Mouse (Mus musculus): ENCODE measurements around the gene Pcp4l1. TPM values are rescaled to one million over a fixed set of nuclear protein-coding genes. Genes with fewer than 3 reads are reported as not detected.

Gene Pcp4l1
- total and polyA plus RNA-seq, 2 experiments from 2014 or later = 23.5 to 53.6 TPM

DNA sequence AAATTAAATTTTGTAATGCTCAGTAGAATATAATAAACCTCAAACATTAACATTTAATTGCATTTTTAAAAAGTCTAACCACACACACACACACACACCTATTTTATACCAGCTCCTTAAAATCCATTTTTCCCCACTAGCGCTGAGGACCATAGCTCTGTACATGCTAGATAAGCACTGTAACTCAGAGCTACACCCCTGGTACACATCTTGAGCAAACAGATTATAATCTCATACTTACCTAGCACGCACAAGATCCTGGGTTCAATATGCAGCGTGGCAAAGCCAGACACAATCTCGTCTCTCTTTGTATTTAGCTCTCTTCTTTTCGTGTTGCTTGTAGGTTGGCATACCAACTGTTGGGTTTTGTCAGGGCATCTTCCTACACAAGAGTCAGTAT lies 71.7 kb downstream of the Pcp4l1 start:
- peaks cover 9% of the 10 kb centered on the region for H3K36me3 ChIP-seq (ENCODE audit: insufficient read depth, low read length)
- 90% methylated on average over 5 of the region's 5 CpGs for WGBS

More for the DNA sequence above, 71.7 kb downstream of the Pcp4l1 start:
- DNase-seq (ENCODE audit: low spot score) (no peak), ATAC-seq (no peak)
- Histone ChIP-seq H3K27me3 (ENCODE audit: insufficient read depth, low read length) (no peaks in the 10 kb centered on the region), H3K4me1 (ENCODE audit: insufficient read depth, low read length) (no peaks in the 10 kb centered on the region), H3K27ac (no peak overlapping the region), H3K9me3 (ENCODE audit: low read length) (no peaks in the 10 kb centered on the region), H3K4me3 (ENCODE audit: low read length) (no peak overlapping the region), H3K4me2 (ENCODE audit: low read depth, low read length) (no peak overlapping the region), H3K9ac (replicated peaks; ENCODE audit: low read length) (no peak overlapping the region)
- no peak for TF ChIP-seq CTCF (IDR thresholded peaks at IDR 0.05; ENCODE audit: low read depth)

Other genes starting within 250 kb of the Pcp4l1 start
- gene Fcgr2b, start 219.7 kb downstream of the Pcp4l1 start, total RNA-seq (2014; rRNA removed) = 2.2 and 5.3 TPM in 2 replicates
- gene Fcgr2b, start 219.7 kb downstream of the Pcp4l1 start, polyA plus RNA-seq (2015; fragmentation: Nextera tagmentation; extraction: Ambion mirVana) = 3.6 and 4.3 TPM in 2 replicates
- 0.58 TPM in 1 of 2 replicates, not detected in the other for gene Fcgr4, start 177.3 kb downstream of the Pcp4l1 start, total RNA-seq (2014; rRNA removed)
- 0.55 and 0.71 TPM in 2 replicates for gene Fcgr4, start 177.3 kb downstream of the Pcp4l1 start, polyA plus RNA-seq (2015; fragmentation: Nextera tagmentation; extraction: Ambion mirVana)
- 15.2 and 15.9 TPM in 2 replicates for gene Fcgr3, start 131.3 kb downstream of the Pcp4l1 start, total RNA-seq (2014; rRNA removed)
- gene Fcgr3, start 131.3 kb downstream of the Pcp4l1 start, polyA plus RNA-seq (2015; fragmentation: Nextera tagmentation; extraction: Ambion mirVana) = 14.1 and 15.5 TPM in 2 replicates
- 2.7 and 6.7 TPM in 2 replicates for gene Cfap126, start 82.3 kb downstream of the Pcp4l1 start, total RNA-seq (2014; rRNA removed)
- gene Cfap126, start 82.3 kb downstream of the Pcp4l1 start, polyA plus RNA-seq (2015; fragmentation: Nextera tagmentation; extraction: Ambion mirVana) = 12.2 and 15.3 TPM in 2 replicates
- 227 and 243 TPM in 2 replicates for gene Sdhc, start 45.7 kb downstream of the Pcp4l1 start, total RNA-seq (2014; rRNA removed)
- 309 and 320 TPM in 2 replicates for gene Sdhc, start 45.7 kb downstream of the Pcp4l1 start, polyA plus RNA-seq (2015; fragmentation: Nextera tagmentation; extraction: Ambion mirVana)
- gene Mpz, start 45.6 kb downstream of the Pcp4l1 start, total RNA-seq (2014; rRNA removed) = 4.8 and 5.5 TPM in 2 replicates
- 5.1 and 5.9 TPM in 2 replicates for gene Mpz, start 45.6 kb downstream of the Pcp4l1 start, polyA plus RNA-seq (2015; fragmentation: Nextera tagmentation; extraction: Ambion mirVana)
- not detected in 2 replicates for gene Nr1i3, start 17.7 kb upstream of the Pcp4l1 start, total RNA-seq (2014; rRNA removed)
- gene Nr1i3, start 17.7 kb upstream of the Pcp4l1 start, polyA plus RNA-seq (2015; fragmentation: Nextera tagmentation; extraction: Ambion mirVana) = 0.40 and 0.43 TPM in 2 replicates
- gene Tomm40l, start 26.2 kb upstream of the Pcp4l1 start, total RNA-seq (2014; rRNA removed) = 44.2 and 53.6 TPM in 2 replicates
- gene Tomm40l, start 26.2 kb upstream of the Pcp4l1 start, polyA plus RNA-seq (2015; fragmentation: Nextera tagmentation; extraction: Ambion mirVana) = 41.1 and 45.5 TPM in 2 replicates
- gene Apoa2, start 28.8 kb upstream of the Pcp4l1 start, total RNA-seq (2014; rRNA removed) = not detected in 2 replicates
- 8.1 and 8.8 TPM in 2 replicates for gene Apoa2, start 28.8 kb upstream of the Pcp4l1 start, polyA plus RNA-seq (2015; fragmentation: Nextera tagmentation; extraction: Ambion mirVana)
- 24.2 and 30.6 TPM in 2 replicates for gene Fcer1g, start 38.1 kb upstream of the Pcp4l1 start, total RNA-seq (2014; rRNA removed)
- 31.4 and 34.6 TPM in 2 replicates for gene Fcer1g, start 38.1 kb upstream of the Pcp4l1 start, polyA plus RNA-seq (2015; fragmentation: Nextera tagmentation; extraction: Ambion mirVana)
- 7.4 and 8.9 TPM in 2 replicates for gene Adamts4, start 54.2 kb upstream of the Pcp4l1 start, total RNA-seq (2014; rRNA removed)
- gene Adamts4, start 54.2 kb upstream of the Pcp4l1 start, polyA plus RNA-seq (2015; fragmentation: Nextera tagmentation; extraction: Ambion mirVana) = 4.4 and 5.1 TPM in 2 replicates
- gene Ndufs2, start 55.1 kb upstream of the Pcp4l1 start, total RNA-seq (2014; rRNA removed) = 234 and 269 TPM in 2 replicates
- 279 and 286 TPM in 2 replicates for gene Ndufs2, start 55.1 kb upstream of the Pcp4l1 start, polyA plus RNA-seq (2015; fragmentation: Nextera tagmentation; extraction: Ambion mirVana)
- gene B4galt3, start 74.1 kb upstream of the Pcp4l1 start, total RNA-seq (2014; rRNA removed) = 80.5 and 101 TPM in 2 replicates
- gene B4galt3, start 74.1 kb upstream of the Pcp4l1 start, polyA plus RNA-seq (2015; fragmentation: Nextera tagmentation; extraction: Ambion mirVana) = 88.8 and 91.9 TPM in 2 replicates
- gene Ppox, start 84.9 kb upstream of the Pcp4l1 start, total RNA-seq (2014; rRNA removed) = 35.0 and 44.3 TPM in 2 replicates
- 32.4 and 34.3 TPM in 2 replicates for gene Ppox, start 84.9 kb upstream of the Pcp4l1 start, polyA plus RNA-seq (2015; fragmentation: Nextera tagmentation; extraction: Ambion mirVana)
- 48.6 and 58.7 TPM in 2 replicates for gene Usp21, start 91.7 kb upstream of the Pcp4l1 start, total RNA-seq (2014; rRNA removed)
- 71.7 and 73.3 TPM in 2 replicates for gene Usp21, start 91.7 kb upstream of the Pcp4l1 start, polyA plus RNA-seq (2015; fragmentation: Nextera tagmentation; extraction: Ambion mirVana)
- 88.3 and 90.1 TPM in 2 replicates for gene Ufc1, start 98.8 kb upstream of the Pcp4l1 start, total RNA-seq (2014; rRNA removed)
- gene Ufc1, start 98.8 kb upstream of the Pcp4l1 start, polyA plus RNA-seq (2015; fragmentation: Nextera tagmentation; extraction: Ambion mirVana) = 142 and 146 TPM in 2 replicates
- gene Dedd, start 132.9 kb upstream of the Pcp4l1 start, total RNA-seq (2014; rRNA removed) = 28.7 and 30.2 TPM in 2 replicates
- 38.4 and 39.9 TPM in 2 replicates for gene Dedd, start 132.9 kb upstream of the Pcp4l1 start, polyA plus RNA-seq (2015; fragmentation: Nextera tagmentation; extraction: Ambion mirVana)
- gene Nit1, start 149.4 kb upstream of the Pcp4l1 start, total RNA-seq (2014; rRNA removed) = 49.0 and 51.8 TPM in 2 replicates
- 44.7 and 45.9 TPM in 2 replicates for gene Nit1, start 149.4 kb upstream of the Pcp4l1 start, polyA plus RNA-seq (2015; fragmentation: Nextera tagmentation; extraction: Ambion mirVana)
- gene Pfdn2, start 149.4 kb upstream of the Pcp4l1 start, total RNA-seq (2014; rRNA removed) = 11.9 and 13.1 TPM in 2 replicates
- 136 and 140 TPM in 2 replicates for gene Pfdn2, start 149.4 kb upstream of the Pcp4l1 start, polyA plus RNA-seq (2015; fragmentation: Nextera tagmentation; extraction: Ambion mirVana)
- 4.3 and 5.1 TPM in 2 replicates for gene Klhdc9, start 164.5 kb upstream of the Pcp4l1 start, total RNA-seq (2014; rRNA removed)
- 5.3 and 7.8 TPM in 2 replicates for gene Klhdc9, start 164.5 kb upstream of the Pcp4l1 start, polyA plus RNA-seq (2015; fragmentation: Nextera tagmentation; extraction: Ambion mirVana)
- gene Nectin4, start 173.8 kb upstream of the Pcp4l1 start, total RNA-seq (2014; rRNA removed) = 2.8 and 5.0 TPM in 2 replicates
- 3.8 and 4.9 TPM in 2 replicates for gene Nectin4, start 173.8 kb upstream of the Pcp4l1 start, polyA plus RNA-seq (2015; fragmentation: Nextera tagmentation; extraction: Ambion mirVana)
- 0.52 and 1.3 TPM in 2 replicates for gene Arhgap30, start 192.7 kb upstream of the Pcp4l1 start, total RNA-seq (2014; rRNA removed)
- gene Arhgap30, start 192.7 kb upstream of the Pcp4l1 start, polyA plus RNA-seq (2015; fragmentation: Nextera tagmentation; extraction: Ambion mirVana) = 0.77 and 0.84 TPM in 2 replicates
- 133 and 148 TPM in 2 replicates for gene Usf1, start 215.0 kb upstream of the Pcp4l1 start, total RNA-seq (2014; rRNA removed)
- gene Usf1, start 215.0 kb upstream of the Pcp4l1 start, polyA plus RNA-seq (2015; fragmentation: Nextera tagmentation; extraction: Ambion mirVana) = 132 and 141 TPM in 2 replicates
- 1.5 TPM in 1 of 2 replicates, not detected in the other for gene Tstd1, start 222.6 kb upstream of the Pcp4l1 start, total RNA-seq (2014; rRNA removed)
- gene Tstd1, start 222.6 kb upstream of the Pcp4l1 start, polyA plus RNA-seq (2015; fragmentation: Nextera tagmentation; extraction: Ambion mirVana) = 2.3 and 2.7 TPM in 2 replicates
- gene F11r, start 241.3 kb upstream of the Pcp4l1 start, total RNA-seq (2014; rRNA removed) = 5.7 and 8.2 TPM in 2 replicates
- gene F11r, start 241.3 kb upstream of the Pcp4l1 start, polyA plus RNA-seq (2015; fragmentation: Nextera tagmentation; extraction: Ambion mirVana) = 14.2 and 14.4 TPM in 2 replicates

Data from hindbrain, postnatal 0 days (tissue).